10 mouse cellular contexts compared by ENCODE assay signal in genomic region chr5:20227912-20228762, GRCm38 (mm10).
DNase-seq lines count a peak whose midpoint lies in the region; ATAC-seq lines count a peak whose summit lies in the region.
"Had no signal": no experiment of that assay in that cellular context is flagged by ENCODE, and none has a peak within 500 bp of the region (broad histone marks: within the 10 kb centered on the region; RNA-seq: fewer than 3 reads in every experiment).

No protein-coding gene starts in this region.

- H3K9me3 ChIP-seq in midbrain, embryonic 10.5 days (replicated peaks) = no peaks in the 10 kb centered on the region
- H3K9me3 ChIP-seq: heart, embryonic 13.5 days had no signal

- peak; percentile 42 to 46; a peak in 1 of 4 replicates for ATAC-seq in hematopoietic stem cell, adult 5-6 weeks (replicated peaks in 1 of 2; ENCODE audit: insufficient read depth in 1 of 2, low FRiP score in 2 of 2, low TSS enrichment in 1 of 2, low read depth in 1 of 2, poor library complexity in 2 of 2, severe bottlenecking in 2 of 2)
- ATAC-seq: activated CD4-positive, CD25-positive, alpha-beta regulatory T cell, adult 4 months had no signal

- peak; percentile 22 to 57 for DNase-seq in frontal cortex, postnatal 36 days (ENCODE audit: low spot score in 2 of 2)
- DNase-seq in frontal cortex, postnatal 25 days (ENCODE audit: low spot score in 2 of 2) = no peak
- DNase-seq in brain, adult 2 months (ENCODE audit: low read depth, low spot score) = peak; percentile 69
- no peak for DNase-seq in midbrain, embryonic 10.5 days (ENCODE audit: low spot score)
- no peak for DNase-seq in heart, adult 8-10 months (ENCODE audit: low spot score)
- no peak for DNase-seq in heart, adult 11 months
- DNase-seq in urinary bladder, adult 18-20 months (ENCODE audit: low spot score in 2 of 2) = no peak

- no peaks in the 10 kb centered on the region for H3K27me3 ChIP-seq in midbrain, embryonic 10.5 days (ENCODE audit: low read depth, poor library complexity, severe bottlenecking)
- H3K27me3 ChIP-seq: heart, embryonic 13.5 days had no signal

- no peaks in the 10 kb centered on the region for H3K36me3 ChIP-seq in midbrain, embryonic 10.5 days
- H3K36me3 ChIP-seq: heart, embryonic 13.5 days had no signal

- H3K4me3 ChIP-seq in midbrain, embryonic 10.5 days = peak overlapping the region; percentile 17; the same call in 1 of the 2 replicates
- H3K4me3 ChIP-seq: heart, embryonic 13.5 days had no signal

- WGBS in midbrain, embryonic 10.5 days = 75% methylated on average over 16 of the region's 16 CpGs

- H3K4me1 ChIP-seq in midbrain, embryonic 10.5 days = peaks cover 12% of the 10 kb centered on the region
- H3K4me1 ChIP-seq: heart, embryonic 13.5 days had no signal

- peak overlapping the region; percentile 68 for H3K27ac ChIP-seq in midbrain, embryonic 10.5 days (replicated peaks)
- H3K27ac ChIP-seq: heart, embryonic 13.5 days had no signal

Comparison
In these comparisons a context has a peak if more than half of its experiments do, and no peak if none do; other contexts are left out.
1. DNase-seq: peak in frontal cortex, postnatal 36 days (2 of 2) and brain, adult 2 months (single experiment); none in frontal cortex, postnatal 25 days (0 of 2), midbrain, embryonic 10.5 days (single experiment), heart, adult 8-10 months (single experiment), heart, adult 11 months (single experiment) and urinary bladder, adult 18-20 months (0 of 2).